In genomic region chr1:186925411-186925810, GRCm38 (mm10) we compare ENCODE assay signal across 17 mouse cellular contexts. TPM values are rescaled to one million over a fixed set of nuclear protein-coding genes. Genes with fewer than 3 reads are reported as not detected.
DNase-seq lines count a peak whose midpoint lies in the region; ATAC-seq and TF ChIP-seq lines count a peak whose summit lies in the region.
"Had no signal": no experiment of that assay in that cellular context is flagged by ENCODE, and none has a peak within 500 bp of the region (broad histone marks: within the 10 kb centered on the region; RNA-seq: fewer than 3 reads in every experiment).

No protein-coding gene starts in this region.

- H3K27ac ChIP-seq in heart, embryonic 10.5 days = no peak overlapping the region
- H3K27ac ChIP-seq in limb, embryonic 14.5 days (replicated peaks; ENCODE audit: low read depth, low read length) = no peak overlapping the region
- no peak overlapping the region for H3K27ac ChIP-seq in limb, embryonic 10.5 days
- peak overlapping the region; percentile 14 for H3K27ac ChIP-seq in embryonic fibroblast, embryonic 13.5 days (ENCODE audit: insufficient read depth, low read length)

- TF ChIP-seq POLR2A in limb, embryonic 14.5 days (IDR thresholded peaks at IDR 0.05; ENCODE audit: borderline replicate concordance, extremely low read depth, insufficient read depth, insufficient read length) = no peak
- TF ChIP-seq POLR2A in brain, embryonic 14.5 days (IDR thresholded peaks at IDR 0.05; ENCODE audit: borderline replicate concordance, extremely low read depth, insufficient read depth, insufficient read length, poor library complexity, severe bottlenecking) = no peak
- TF ChIP-seq POLR2A in embryonic fibroblast, embryonic 13.5 days (IDR thresholded peaks at IDR 0.05; ENCODE audit: low read depth, low read length) = no peak

- H3K4me2 ChIP-seq in limb, embryonic 14.5 days (replicated peaks; ENCODE audit: low read depth, low read length, severe bottlenecking) = 0 out of 2 replicates have a peak overlapping the region, but pooled peaks have one; percentile 7

- no peak for TF ChIP-seq CTCF in brain, embryonic 14.5 days (IDR thresholded peaks at IDR 0.05; ENCODE audit: borderline replicate concordance, extremely low read depth, insufficient read depth, insufficient read length)
- no peak for TF ChIP-seq CTCF in embryonic fibroblast, embryonic 13.5 days (IDR thresholded peaks at IDR 0.05; ENCODE audit: borderline replicate concordance, insufficient read depth, low read length)

- H3K9me3 ChIP-seq in heart, embryonic 10.5 days = no peaks in the 10 kb centered on the region
- no peaks in the 10 kb centered on the region for H3K9me3 ChIP-seq in limb, embryonic 14.5 days (ENCODE audit: control insufficient read depth, low read length)
- no peaks in the 10 kb centered on the region for H3K9me3 ChIP-seq in limb, embryonic 10.5 days (replicated peaks)

- WGBS in heart, embryonic 10.5 days = 35% methylated on average over 9 of the region's 9 CpGs
- 32% methylated on average over 9 of the region's 9 CpGs for WGBS in limb, embryonic 14.5 days
- 64% methylated on average over 9 of the region's 9 CpGs for WGBS in limb, embryonic 10.5 days

- DNase-seq in heart, embryonic 10.5 days (ENCODE audit: low spot score) = no peak
- DNase-seq in heart, adult 11 months = no peak
- peak; percentile 54 for DNase-seq in limb, embryonic 14.5 days (ENCODE audit: low spot score)
- DNase-seq in limb, embryonic 10.5 days (ENCODE audit: low spot score) = no peak
- peak; percentile 85 for DNase-seq in brain, embryonic 14.5 days (ENCODE audit: low read depth)
- DNase-seq in kidney, postnatal 36 days = no peak
- no peak for DNase-seq in thymus, postnatal 36 days
- DNase-seq: B cell, adult 2 months; gastrocnemius, postnatal 36 days; kidney, postnatal 4 days; spleen, adult 18-20 months; thymus, postnatal 14 days had no signal

- ATAC-seq in limb, embryonic 14.5 days (ENCODE audit: low FRiP score, low read depth) = peak; percentile 37; the same call in 1 of the 2 replicates
- ATAC-seq: intestine, embryonic 16.5 days had no signal

- no peaks in the 10 kb centered on the region; the same call in 1 of the 2 replicates for H3K4me1 ChIP-seq in heart, embryonic 10.5 days
- peaks cover 8% of the 10 kb centered on the region for H3K4me1 ChIP-seq in limb, embryonic 14.5 days (ENCODE audit: control insufficient read depth, insufficient read depth, low read length)
- H3K4me1 ChIP-seq in limb, embryonic 10.5 days = peaks cover 6% of the 10 kb centered on the region
- H3K4me1 ChIP-seq in embryonic fibroblast, embryonic 13.5 days (ENCODE audit: control insufficient read depth, insufficient read depth, low read length) = peaks cover 13% of the 10 kb centered on the region
- H3K4me1 ChIP-seq: megakaryocyte, embryonic 14.5 days had no signal

- H3K36me3 ChIP-seq in heart, embryonic 10.5 days = no peaks in the 10 kb centered on the region
- no peaks in the 10 kb centered on the region for H3K36me3 ChIP-seq in limb, embryonic 14.5 days (ENCODE audit: control insufficient read depth, insufficient read depth, low read length)
- H3K36me3 ChIP-seq in limb, embryonic 10.5 days = no peaks in the 10 kb centered on the region

- no peaks in the 10 kb centered on the region for H3K27me3 ChIP-seq in heart, embryonic 10.5 days (ENCODE audit: insufficient read depth, poor library complexity, severe bottlenecking)
- no peaks in the 10 kb centered on the region for H3K27me3 ChIP-seq in limb, embryonic 14.5 days (ENCODE audit: control insufficient read depth, insufficient read depth, low read length)
- H3K27me3 ChIP-seq in limb, embryonic 10.5 days (ENCODE audit: low read depth, poor library complexity, severe bottlenecking) = no peaks in the 10 kb centered on the region
- H3K27me3 ChIP-seq: megakaryocyte, embryonic 14.5 days had no signal

- H3K9ac ChIP-seq in limb, embryonic 14.5 days (ENCODE audit: low read depth, low read length, severe bottlenecking) = no peak overlapping the region

- H3K4me3 ChIP-seq in heart, embryonic 10.5 days = 0 out of 2 replicates have a peak overlapping the region, but pooled peaks have one; percentile 12
- no peak overlapping the region for H3K4me3 ChIP-seq in limb, embryonic 14.5 days (replicated peaks; ENCODE audit: low read length)
- H3K4me3 ChIP-seq in limb, embryonic 10.5 days = no peak overlapping the region
- no peak overlapping the region for H3K4me3 ChIP-seq in embryonic fibroblast, embryonic 13.5 days (ENCODE audit: insufficient read depth, low read length)
- H3K4me3 ChIP-seq: erythroblast, embryonic 14.5 days; megakaryocyte, embryonic 14.5 days had no signal

RNA-seq across cellular contexts. Expression of gene D1Pas1, which starts 41.8 kb away (rescaled TPM):
- polyA plus RNA-seq in heart, embryonic 10.5 days (2016; fragmentation: Nextera tagmentation; extraction: Ambion mirVana) = 0.45 and 0.67 TPM in 2 replicates
- 0.01 and 0.03 TPM in 2 replicates for polyA plus RNA-seq in limb, embryonic 14.5 days (2012; rRNA removed)
- polyA plus RNA-seq in limb, embryonic 14.5 days (2014; fragmentation: Nextera tagmentation; extraction: Ambion mirVana) = 0.06 and 0.07 TPM in 2 replicates
- 0.09 and 0.16 TPM in 2 replicates for polyA plus RNA-seq in limb, embryonic 10.5 days (2016; fragmentation: Nextera tagmentation; extraction: Ambion mirVana)
- polyA plus RNA-seq in brain, embryonic 14.5 days (2012; rRNA removed) = 0.04 TPM in 1 of 2 replicates, not detected in the other
- polyA plus RNA-seq in embryonic fibroblast, embryonic 13.5 days (2011; ENCODE audit: insufficient read length, low read depth, missing spikeins) = 0.16 TPM in 1 of 2 replicates, not detected in the other
- polyA plus RNA-seq: erythroblast, embryonic 14.5 days; liver, embryonic 16.5 days had no signal

Comparison
In these comparisons a context has a peak if more than half of its experiments do, and no peak if none do; other contexts are left out.
1. DNase-seq: peak in limb, embryonic 14.5 days (single experiment) and brain, embryonic 14.5 days (single experiment); none in heart, embryonic 10.5 days (single experiment), heart, adult 11 months (single experiment), limb, embryonic 10.5 days (single experiment), kidney, postnatal 36 days (0 of 2) and thymus, postnatal 36 days (0 of 2).